Mouse (Mus musculus) E14TG2a.4 (cell line): ENCODE results near the gene Dlx3.

Source experiments
- CTCF ChIP-seq: conservative IDR thresholded peaks from 2 replicates; pipeline ENCODE4 v1.5.1; 2014; ENCODE audit warnings: low read length
- NANOG ChIP-seq: IDR thresholded peaks from 2 replicates; pipeline ENCODE4 v1.6.1; 2014; ENCODE audit warnings: borderline replicate concordance, low read length, mixed read lengths

DNA sequence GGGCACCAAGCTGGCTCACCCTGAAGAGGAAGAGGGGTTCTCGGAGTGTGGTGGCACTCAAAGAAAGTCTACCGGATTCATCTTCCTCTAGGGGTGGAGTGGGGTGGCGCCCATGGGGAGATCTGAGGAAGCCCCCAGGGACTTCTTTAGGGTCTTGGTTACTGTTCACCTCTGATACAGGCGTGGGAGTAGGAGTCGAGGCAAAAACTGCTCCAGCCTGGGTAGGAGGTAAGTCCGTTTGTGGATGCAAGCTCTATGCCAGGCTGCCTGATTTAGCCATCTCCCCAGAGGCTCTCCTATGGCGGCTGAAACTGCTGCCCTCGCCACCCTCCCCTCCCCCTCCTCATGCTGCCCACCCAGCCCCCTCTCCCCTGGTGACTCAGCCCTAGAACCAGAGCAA, 47.8 kb upstream of the Dlx3 start:
- TF ChIP-seq CTCF = no peak
- no peak for TF ChIP-seq NANOG
